Mouse (Mus musculus): ENCODE measurements around the gene Dhx34. TPM values are rescaled to one million over a fixed set of nuclear protein-coding genes. Genes with fewer than 3 reads are reported as not detected.

Gene Dhx34
- polyA plus RNA-seq (2014; fragmentation: Illumina TruSeq; extraction: RNeasy Lipid Tissue Mini Kit (QIAGEN cat#74804); ENCODE audit: insufficient read depth, low read depth, low replicate concordance): 5.7 TPM

GRCm38 (mm10) chr7:16221582-16222272, at the start of gene Dhx34:
Gene Dhx34, minus strand, starts transcription at chr7:16222037.

GRCm38 (mm10) chr7:16259110-16259590, 37.3 kb upstream of the Dhx34 start, which contains the start of gene C5ar1:
Gene C5ar1, minus strand, starts transcription at chr7:16259540.

GRCm38 (mm10) chr7:16244067-16244466, 22.2 kb upstream of the Dhx34 start, which contains the start of gene C5ar2:
Gene C5ar2, minus strand, starts transcription at chr7:16244154.

GRCm38 (mm10) chr7:16174597-16175541, 47.0 kb downstream of the Dhx34 start, which contains the start of gene Meis3:
Gene Meis3, plus strand, starts transcription at chr7:16175090.

Other genes with a start within 250 kb of the Dhx34 start
- gene Bicra, start 174.1 kb downstream of the Dhx34 start, polyA plus RNA-seq (2014; fragmentation: Illumina TruSeq; extraction: RNeasy Lipid Tissue Mini Kit (QIAGEN cat#74804); ENCODE audit: insufficient read depth, low read depth, low replicate concordance): 2.7 TPM
- not detected for gene Zfp541, start 160.2 kb downstream of the Dhx34 start, polyA plus RNA-seq (2014; fragmentation: Illumina TruSeq; extraction: RNeasy Lipid Tissue Mini Kit (QIAGEN cat#74804); ENCODE audit: insufficient read depth, low read depth, low replicate concordance)
- 58.6 TPM for gene Napa, start 123.6 kb downstream of the Dhx34 start, polyA plus RNA-seq (2014; fragmentation: Illumina TruSeq; extraction: RNeasy Lipid Tissue Mini Kit (QIAGEN cat#74804); ENCODE audit: insufficient read depth, low read depth, low replicate concordance)
- gene Kptn, start 102.1 kb downstream of the Dhx34 start, polyA plus RNA-seq (2014; fragmentation: Illumina TruSeq; extraction: RNeasy Lipid Tissue Mini Kit (QIAGEN cat#74804); ENCODE audit: insufficient read depth, low read depth, low replicate concordance): 13.3 TPM
- gene Slc8a2, start 92.2 kb downstream of the Dhx34 start, polyA plus RNA-seq (2014; fragmentation: Illumina TruSeq; extraction: RNeasy Lipid Tissue Mini Kit (QIAGEN cat#74804); ENCODE audit: insufficient read depth, low read depth, low replicate concordance): 0.25 TPM
- 7.1 TPM for gene Meis3, start 46.9 kb downstream of the Dhx34 start, polyA plus RNA-seq (2014; fragmentation: Illumina TruSeq; extraction: RNeasy Lipid Tissue Mini Kit (QIAGEN cat#74804); ENCODE audit: insufficient read depth, low read depth, low replicate concordance)
- gene C5ar2, start 22.1 kb upstream of the Dhx34 start, polyA plus RNA-seq (2014; fragmentation: Illumina TruSeq; extraction: RNeasy Lipid Tissue Mini Kit (QIAGEN cat#74804); ENCODE audit: insufficient read depth, low read depth, low replicate concordance): 1.2 TPM
- gene C5ar1, start 37.5 kb upstream of the Dhx34 start, polyA plus RNA-seq (2014; fragmentation: Illumina TruSeq; extraction: RNeasy Lipid Tissue Mini Kit (QIAGEN cat#74804); ENCODE audit: insufficient read depth, low read depth, low replicate concordance): 10.3 TPM
- gene Inafm1, start 51.6 kb upstream of the Dhx34 start, polyA plus RNA-seq (2014; fragmentation: Illumina TruSeq; extraction: RNeasy Lipid Tissue Mini Kit (QIAGEN cat#74804); ENCODE audit: insufficient read depth, low read depth, low replicate concordance): 21.4 TPM
- gene Ccdc9, start 64.8 kb upstream of the Dhx34 start, polyA plus RNA-seq (2014; fragmentation: Illumina TruSeq; extraction: RNeasy Lipid Tissue Mini Kit (QIAGEN cat#74804); ENCODE audit: insufficient read depth, low read depth, low replicate concordance): 58.7 TPM
- 17.1 TPM for gene Bbc3, start 86.4 kb upstream of the Dhx34 start, polyA plus RNA-seq (2014; fragmentation: Illumina TruSeq; extraction: RNeasy Lipid Tissue Mini Kit (QIAGEN cat#74804); ENCODE audit: insufficient read depth, low read depth, low replicate concordance)
- 51.7 TPM for gene Sae1, start 165.8 kb upstream of the Dhx34 start, polyA plus RNA-seq (2014; fragmentation: Illumina TruSeq; extraction: RNeasy Lipid Tissue Mini Kit (QIAGEN cat#74804); ENCODE audit: insufficient read depth, low read depth, low replicate concordance)
- gene Zc3h4, start 178.9 kb upstream of the Dhx34 start, polyA plus RNA-seq (2014; fragmentation: Illumina TruSeq; extraction: RNeasy Lipid Tissue Mini Kit (QIAGEN cat#74804); ENCODE audit: insufficient read depth, low read depth, low replicate concordance): 9.9 TPM
- gene Tmem160, start 230.7 kb upstream of the Dhx34 start, polyA plus RNA-seq (2014; fragmentation: Illumina TruSeq; extraction: RNeasy Lipid Tissue Mini Kit (QIAGEN cat#74804); ENCODE audit: insufficient read depth, low read depth, low replicate concordance): 63.6 TPM

Measured in lung, adult 10 weeks (tissue).